Mouse (Mus musculus) fat pad, adult 2 months (tissue): ENCODE data around the gene Piwil1.

ENCODE experiments used
- DNase-seq: peaks from one replicate; pipeline ENCODE4 v3.0.0-alpha.2; 2011; ENCODE audit warnings: low read depth, low spot score; ENCODE audit errors: extremely low read depth

The Piwil1 gene

DNA sequence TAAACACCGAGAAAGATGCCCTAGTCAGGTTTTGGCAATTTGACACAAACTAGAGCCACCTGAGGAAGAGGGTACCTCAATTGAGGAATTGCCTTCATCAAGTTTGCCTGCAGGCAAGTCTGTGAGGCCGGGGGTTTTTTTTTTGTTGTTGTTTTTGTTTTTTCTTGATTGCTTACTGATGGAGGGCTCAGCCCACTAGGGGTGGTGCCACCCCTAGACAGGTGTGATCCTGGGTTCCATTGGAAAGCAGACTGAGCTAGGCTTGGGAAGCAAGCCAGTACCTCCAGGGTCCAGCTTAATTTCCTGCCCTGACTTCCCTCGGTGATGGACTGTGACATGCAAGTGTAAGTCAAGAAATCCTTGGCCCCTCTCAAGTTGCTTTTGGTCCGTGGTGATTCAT is at the start of gene Piwil1:
TSS of gene Piwil1 (plus strand) at position 301 of the 400 bp plus-strand sequence.
- no peak for DNase-seq

DNA sequence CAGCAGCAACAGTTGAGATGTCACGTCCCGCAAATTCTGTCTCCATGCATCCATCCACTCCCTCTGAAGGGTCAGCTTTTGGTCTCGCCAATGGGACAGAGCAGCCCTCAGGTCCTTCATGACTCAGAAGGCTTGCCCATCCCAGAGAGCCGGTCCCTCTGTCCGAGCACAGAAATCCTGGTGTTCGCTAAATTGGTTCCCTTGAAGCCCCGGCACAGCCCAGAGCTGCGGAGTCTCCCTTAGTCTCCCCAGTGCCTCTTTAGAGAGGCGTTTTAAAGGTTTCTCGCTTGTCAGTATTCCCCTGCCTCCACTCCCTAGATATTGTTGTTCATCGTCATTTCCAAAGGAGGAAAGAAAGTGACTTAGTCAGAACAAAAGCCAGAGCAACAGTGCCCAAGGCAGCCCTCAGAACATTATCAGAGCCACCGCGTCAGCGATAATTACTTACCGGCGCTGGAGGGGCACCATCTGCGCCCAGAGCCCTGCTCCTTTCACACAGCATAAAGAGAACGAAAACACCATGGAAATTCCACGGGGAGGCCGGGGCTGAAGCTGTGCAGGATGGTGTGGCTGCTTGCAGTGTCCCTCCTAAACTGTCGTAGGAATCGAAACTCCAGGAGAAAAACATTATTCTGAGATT is 45.7 kb upstream of the Piwil1 start:
- no peak for DNase-seq

- no peak for DNase-seq
Measured at GRCm38 (mm10) chr5:128660101-128660500, 42.2 kb upstream of the Piwil1 start.

GRCm38 (mm10) chr5:128662881-128663280 is 39.4 kb upstream of the Piwil1 start:
- no peak for DNase-seq

- no peak for DNase-seq
Measured at GRCm38 (mm10) chr5:128663976-128664375, 38.3 kb upstream of the Piwil1 start.

GRCm38 (mm10) chr5:128665045-128665444 is 37.3 kb upstream of the Piwil1 start:
- DNase-seq = no peak

- DNase-seq = no peak
Measured at GRCm38 (mm10) chr5:128667303-128667702, 35.0 kb upstream of the Piwil1 start.

- DNase-seq = no peak
Measured at GRCm38 (mm10) chr5:128674124-128674523, 28.2 kb upstream of the Piwil1 start.

DNA sequence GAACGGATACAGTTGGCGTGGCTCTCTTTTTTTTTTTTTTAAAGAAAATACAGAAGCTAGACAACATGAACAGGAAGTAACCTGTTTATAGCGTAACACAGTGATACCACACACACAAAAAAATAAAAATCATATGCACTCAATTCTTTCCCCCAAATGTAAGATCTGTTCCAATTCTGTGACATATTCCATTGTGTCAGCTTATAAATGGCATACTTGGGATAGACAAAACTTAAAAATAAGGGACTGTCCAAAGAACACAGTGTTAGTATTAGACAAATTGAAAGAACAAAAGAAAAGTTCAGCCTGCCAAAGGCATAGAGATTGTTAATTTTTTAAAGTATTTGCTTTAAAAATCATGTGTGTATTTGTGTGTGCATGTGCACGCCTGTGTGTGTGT is 25.0 kb upstream of the Piwil1 start:
- no peak for DNase-seq

DNA sequence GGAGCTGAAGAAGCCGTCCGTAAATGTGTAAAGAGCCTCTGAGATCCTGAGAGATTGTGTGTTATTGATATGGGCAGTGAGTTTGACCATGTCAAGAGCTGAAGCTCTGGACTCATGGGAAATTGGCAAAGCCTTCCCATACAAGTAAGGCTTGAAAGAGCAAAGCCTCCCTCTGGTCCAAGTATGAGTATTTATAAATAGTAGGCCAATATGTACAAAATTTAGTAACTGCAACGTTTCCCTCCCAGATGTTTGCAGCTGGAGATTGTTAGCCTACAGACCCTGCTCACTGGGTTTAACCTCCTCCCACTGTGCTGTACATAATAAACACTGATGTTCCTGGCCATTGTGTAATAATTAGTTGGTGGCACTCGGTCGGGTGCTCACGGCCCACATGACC is 24.5 kb upstream of the Piwil1 start:
- DNase-seq = no peak

DNA sequence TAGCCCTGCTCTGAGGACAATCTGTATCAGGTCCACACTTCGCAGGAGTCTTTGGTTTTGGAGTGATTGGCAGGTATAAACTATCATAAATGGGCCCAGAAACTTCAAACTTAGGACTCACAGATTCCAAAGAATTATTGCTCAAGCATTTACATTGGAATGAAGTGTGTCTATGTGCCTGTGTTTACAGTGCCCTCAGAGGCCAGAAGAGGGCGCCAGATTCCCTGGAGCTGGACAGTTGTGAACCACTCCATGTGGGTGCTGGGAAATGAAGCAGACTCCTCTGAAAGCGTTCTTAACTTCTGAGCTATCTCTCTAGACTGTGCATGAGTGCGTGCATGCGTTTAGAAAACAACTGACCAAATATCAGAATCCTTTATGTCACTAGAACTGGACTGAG is 20.9 kb upstream of the Piwil1 start:
- DNase-seq = no peak

GRCm38 (mm10) chr5:128684192-128684591 is 18.1 kb upstream of the Piwil1 start:
- no peak for DNase-seq

DNA sequence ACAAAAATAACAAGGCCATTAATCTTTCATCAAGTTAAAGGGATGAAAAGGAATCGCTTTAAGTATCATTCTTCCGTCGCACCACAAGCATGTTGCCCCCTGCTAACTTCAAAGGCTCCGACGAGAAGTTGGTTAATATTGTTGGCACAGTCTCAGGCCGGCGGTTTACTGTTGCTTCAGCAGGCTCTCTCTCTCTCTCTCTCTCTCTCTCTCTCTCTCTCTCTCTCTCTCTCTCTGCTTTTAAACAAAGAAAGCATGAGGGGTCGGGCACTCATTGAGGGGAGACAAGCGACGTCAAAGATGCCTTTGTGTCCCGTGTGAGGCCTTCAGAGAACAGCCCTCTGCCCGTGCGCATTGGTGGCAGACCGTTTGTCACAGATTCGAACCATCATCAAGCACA is 17.7 kb upstream of the Piwil1 start:
- no peak for DNase-seq

DNA sequence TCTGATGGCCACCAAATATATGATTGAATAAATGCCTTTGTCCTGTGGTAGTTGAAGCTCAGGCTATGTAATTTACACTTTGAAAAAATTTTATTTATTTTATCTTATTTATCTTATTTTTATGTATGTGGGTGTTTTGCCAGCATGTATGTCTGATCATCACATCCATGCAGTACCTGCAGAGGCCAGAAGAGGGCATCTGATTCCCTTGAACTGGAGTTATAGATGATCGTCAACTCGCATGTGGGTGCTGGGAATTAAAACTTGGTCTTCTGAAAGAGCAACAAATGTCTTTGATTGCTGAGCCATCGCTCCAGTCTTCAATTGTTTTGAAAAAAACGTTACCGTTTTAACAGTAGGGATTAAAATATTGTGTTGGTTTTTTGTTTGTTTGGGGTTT is 15.2 kb upstream of the Piwil1 start:
- no peak for DNase-seq

DNA sequence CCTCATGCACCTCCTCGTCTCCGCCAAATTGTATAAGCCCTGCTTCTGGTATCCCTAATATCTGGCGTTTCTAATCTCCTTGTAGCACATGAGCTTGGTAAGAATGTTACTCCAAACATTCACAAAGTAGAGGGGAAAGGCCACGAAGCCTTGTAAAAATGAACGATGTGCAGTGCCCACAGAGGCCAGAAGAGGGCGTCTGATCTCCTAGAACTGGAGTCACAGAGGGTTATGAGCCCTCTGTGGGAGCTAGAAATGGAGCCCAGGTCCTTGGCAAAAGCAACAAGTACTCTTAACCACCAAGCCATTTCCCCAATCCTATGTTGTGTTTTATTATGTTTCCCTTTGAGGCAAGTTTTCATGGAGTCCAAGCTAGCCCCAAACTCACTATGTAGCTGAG is 8.2 kb upstream of the Piwil1 start:
- DNase-seq = no peak

- peak; percentile 26 for DNase-seq
Measured at GRCm38 (mm10) chr5:128694611-128695325, 7.6 kb upstream of the Piwil1 start.

DNA sequence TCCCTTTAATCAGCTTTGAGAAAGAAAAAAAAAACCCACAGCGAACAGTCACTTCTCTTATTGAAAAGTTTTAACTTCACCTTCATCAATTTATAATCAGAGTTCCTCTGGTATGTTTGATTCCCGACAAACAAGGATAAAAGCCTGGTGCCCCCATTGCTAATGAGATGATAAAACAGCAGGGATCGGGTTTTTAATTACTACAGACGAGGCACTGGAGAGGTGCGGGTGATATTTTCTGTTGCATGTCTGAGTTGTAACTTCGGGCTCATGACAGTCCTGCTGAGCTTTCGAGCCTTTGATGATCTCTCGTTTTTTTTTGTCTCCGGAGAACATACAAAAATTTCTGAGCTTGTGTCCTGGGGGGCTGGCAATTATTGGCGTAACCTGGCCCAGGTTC is 5.5 kb upstream of the Piwil1 start:
- DNase-seq = no peak

GRCm38 (mm10) chr5:128700716-128701115 is 1.6 kb upstream of the Piwil1 start:
- no peak for DNase-seq

GRCm38 (mm10) chr5:128703688-128704087 is 1.4 kb downstream of the Piwil1 start:
- DNase-seq = no peak

DNA sequence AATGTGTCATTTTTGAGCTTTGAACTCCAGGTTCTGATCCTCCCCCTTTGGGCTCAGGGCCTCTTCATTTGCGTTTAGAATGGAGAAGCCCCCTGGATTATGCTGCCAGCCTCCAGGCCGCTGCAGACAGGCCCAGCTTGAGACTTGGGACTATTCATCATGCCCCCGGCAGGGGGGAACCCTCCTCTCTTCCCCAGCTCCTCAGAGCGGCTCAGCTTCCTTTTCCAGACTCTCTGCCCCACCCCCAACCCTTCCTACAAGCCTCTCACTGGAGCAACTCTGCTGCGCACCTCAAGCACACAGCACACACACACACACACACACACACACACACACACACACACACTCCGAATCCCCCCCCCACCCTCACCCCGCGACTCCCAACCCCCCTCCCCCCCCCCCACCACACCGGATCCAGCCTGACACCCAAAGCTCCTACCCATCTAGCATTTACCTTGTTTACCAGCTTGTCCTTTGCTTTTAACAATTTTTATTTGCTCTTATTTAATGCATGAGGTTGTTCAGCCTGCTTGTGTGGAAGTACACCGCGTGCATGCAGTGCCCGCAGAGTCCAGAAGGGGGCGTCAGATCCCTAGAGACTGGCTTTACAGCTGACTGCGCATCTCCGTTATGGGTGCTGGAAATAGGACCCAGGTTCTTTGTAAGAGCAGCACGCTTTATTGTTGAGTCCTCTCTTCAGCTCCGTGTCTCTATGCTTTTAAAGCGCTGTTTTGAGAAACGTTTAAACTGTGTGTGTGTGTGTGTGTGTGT is 2.0 kb downstream of the Piwil1 start:
- DNase-seq = no peak

- no peak for DNase-seq
Measured at GRCm38 (mm10) chr5:128706467-128706866, 4.1 kb downstream of the Piwil1 start.

- DNase-seq = no peak
Measured at GRCm38 (mm10) chr5:128707271-128707670, 4.9 kb downstream of the Piwil1 start.
